Mouse (Mus musculus) T-helper 1 cell (primary cell): ENCODE data around the gene Mcoln2.

ENCODE experiments used
- in situ Hi-C: fragments of 300-600 bp; cut with MboI, MseI; formaldehyde crosslinking; loops from one replicate; pipeline ENCODE4 v1.15.1; 2025; ENCODE audit warnings: high pct_unique_total_duplicates

Mcoln2 gene

DNA sequence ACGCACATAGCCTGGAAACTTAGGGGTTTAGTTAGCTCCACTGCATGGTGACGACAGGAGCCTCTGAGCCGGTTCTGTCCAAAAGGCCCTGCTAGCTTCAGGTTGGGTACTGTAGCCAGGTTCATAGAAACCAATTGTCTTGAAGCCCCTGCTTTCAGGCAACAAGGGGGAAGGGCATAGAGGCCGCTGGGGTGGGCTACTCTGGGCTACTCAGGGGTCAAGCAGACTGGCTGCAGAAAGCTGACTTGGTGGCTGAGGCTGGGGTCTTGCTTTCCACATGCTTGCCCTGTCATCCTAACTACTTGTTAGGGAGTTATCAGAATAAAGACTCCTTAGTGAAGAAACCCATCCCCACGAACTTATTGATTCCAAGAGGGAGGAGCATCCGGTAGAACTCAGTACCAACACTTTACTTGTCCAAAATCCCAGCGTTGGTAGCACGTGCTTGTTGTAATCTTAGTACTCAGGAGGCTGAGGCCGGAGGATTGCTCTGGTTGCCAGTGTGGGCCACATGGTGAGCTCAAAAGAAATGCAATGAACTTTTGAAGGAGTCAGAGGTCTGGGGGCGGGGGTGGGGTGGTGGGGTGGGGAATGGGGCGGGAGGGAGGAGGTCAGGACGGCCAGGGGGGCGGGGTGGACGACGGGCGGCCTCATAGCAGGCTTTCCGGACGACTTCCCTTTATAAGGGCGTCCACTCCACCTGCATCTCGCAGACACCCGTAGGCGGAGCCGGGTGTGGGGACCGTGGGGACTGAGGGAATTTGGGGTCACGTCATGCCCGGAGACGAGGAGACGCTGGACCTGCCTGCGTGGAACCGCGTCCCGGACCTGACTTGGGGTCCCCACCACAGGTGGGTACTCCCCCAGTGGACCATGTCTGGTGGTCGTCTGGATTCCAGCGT is at the start of gene Mcoln2:
TSS of gene Mcoln2 (plus strand) at position 678 of the 902 bp plus-strand sequence.
- in situ Hi-C loops: loop anchor here (10.0 to 25.0 kb wide), 2 partner anchors 1737 to 1945 kb away; partner anchors contain the start of gene Lmo4

- in situ Hi-C loops: loop anchor here (10.0 kb wide), 1 partner anchor 515 kb away; no protein-coding TSS in a partner anchor
Observed at GRCm38 (mm10) chr3:146099925-146100324, 49.7 kb upstream of the Mcoln2 start.

DNA sequence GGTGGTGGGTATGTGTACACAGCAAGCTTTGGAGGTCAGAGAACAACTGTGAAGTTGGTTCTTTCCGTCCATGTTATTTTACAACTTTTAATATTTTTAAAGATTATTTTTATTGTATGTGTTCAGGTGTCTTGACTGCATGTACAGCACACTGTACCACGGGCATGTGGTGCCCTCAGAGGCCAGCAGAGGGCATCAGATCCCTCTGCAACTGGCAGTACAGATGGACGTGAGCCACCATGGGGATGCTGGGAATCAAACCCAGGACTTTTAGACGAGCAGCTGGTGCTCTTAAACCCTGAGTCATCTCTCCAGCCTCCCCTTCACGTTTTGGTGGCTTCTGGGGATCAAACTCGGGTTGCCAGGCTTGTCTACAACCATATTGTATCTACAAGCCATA is 47.6 kb upstream of the Mcoln2 start:
- in situ Hi-C loops: no loop called here

DNA sequence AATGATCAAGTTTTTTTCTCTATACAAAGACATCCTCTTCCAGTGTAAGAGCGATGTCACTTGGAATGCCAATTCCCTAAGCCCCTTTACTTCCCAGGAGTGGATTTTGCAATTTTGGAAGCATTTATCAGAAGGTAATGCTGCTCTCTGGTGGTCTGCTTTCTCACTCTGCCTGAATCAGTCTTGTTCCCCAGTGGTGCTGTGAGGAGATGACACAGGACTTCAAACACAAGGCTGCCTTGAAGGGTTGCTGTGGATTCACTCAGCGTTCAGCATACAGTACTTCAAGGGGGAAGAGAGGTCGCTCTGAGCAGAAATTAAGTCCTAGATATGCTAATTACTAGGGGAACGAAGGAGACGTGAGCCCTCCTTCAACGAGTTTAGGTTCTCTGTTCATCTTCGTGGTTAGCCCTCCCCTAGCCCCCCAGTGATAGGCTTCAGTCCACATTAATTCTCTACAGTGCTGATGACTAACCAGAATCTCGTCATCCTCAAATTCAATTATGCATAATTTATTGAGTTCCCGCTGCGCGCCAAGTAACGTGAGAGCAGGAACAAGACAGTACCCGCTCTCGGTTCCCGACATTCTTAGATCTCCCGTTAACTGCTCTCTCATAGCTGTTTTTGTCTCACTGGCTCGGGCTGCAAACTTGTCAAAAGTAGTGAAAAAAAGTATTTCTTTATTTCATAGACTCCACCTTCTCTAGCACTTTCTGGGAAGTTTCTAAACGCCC is 42.4 kb upstream of the Mcoln2 start:
- in situ Hi-C loops: no loop called here

- in situ Hi-C loops: no loop called here
Observed at GRCm38 (mm10) chr3:146107921-146108571, 41.6 kb upstream of the Mcoln2 start, which contains the start of gene Wdr63. TSS of gene Wdr63 (minus strand) at chr3:146108130.

DNA sequence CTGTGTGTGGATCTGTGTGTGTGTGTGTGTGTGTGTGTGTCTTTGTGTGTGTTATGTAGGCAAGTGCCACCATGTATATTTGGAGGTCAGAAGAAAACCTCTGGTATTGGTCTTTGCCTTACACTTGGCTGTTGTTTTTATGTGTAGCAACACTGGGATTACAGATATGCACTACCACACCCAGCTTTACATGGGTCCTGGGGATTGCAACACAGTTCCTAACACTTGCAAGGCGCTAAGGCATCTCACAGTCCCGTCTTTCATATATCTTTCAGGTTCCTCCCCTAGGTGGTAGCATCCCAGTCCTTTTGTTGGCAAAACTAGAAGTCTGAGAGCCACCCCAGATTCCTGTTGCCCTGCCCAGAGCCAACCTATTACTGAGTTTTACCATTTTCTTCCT is 40.7 kb upstream of the Mcoln2 start:
- in situ Hi-C loops: no loop called here

DNA sequence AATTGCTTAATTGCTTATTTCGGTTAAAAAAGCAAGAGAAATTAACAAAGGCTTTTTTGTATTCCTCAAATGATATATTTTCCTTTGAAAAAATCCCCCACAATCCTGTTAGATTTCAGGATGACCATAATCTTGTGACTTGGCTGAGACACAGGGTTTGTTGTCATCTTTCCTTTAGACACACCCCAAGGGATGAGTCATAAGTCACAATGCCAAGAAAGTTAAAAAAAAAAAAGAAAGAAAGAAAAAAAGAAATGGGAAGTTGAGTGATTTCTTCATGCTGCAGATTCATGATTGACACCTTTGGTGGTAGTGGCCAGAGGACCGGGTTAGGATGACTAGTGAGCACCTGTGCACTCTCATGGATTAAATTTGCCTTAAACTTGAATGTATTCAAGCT is 39.3 kb upstream of the Mcoln2 start:
- in situ Hi-C loops: no loop called here

- in situ Hi-C loops: no loop called here
Observed at GRCm38 (mm10) chr3:146110916-146111315, 38.7 kb upstream of the Mcoln2 start.

DNA sequence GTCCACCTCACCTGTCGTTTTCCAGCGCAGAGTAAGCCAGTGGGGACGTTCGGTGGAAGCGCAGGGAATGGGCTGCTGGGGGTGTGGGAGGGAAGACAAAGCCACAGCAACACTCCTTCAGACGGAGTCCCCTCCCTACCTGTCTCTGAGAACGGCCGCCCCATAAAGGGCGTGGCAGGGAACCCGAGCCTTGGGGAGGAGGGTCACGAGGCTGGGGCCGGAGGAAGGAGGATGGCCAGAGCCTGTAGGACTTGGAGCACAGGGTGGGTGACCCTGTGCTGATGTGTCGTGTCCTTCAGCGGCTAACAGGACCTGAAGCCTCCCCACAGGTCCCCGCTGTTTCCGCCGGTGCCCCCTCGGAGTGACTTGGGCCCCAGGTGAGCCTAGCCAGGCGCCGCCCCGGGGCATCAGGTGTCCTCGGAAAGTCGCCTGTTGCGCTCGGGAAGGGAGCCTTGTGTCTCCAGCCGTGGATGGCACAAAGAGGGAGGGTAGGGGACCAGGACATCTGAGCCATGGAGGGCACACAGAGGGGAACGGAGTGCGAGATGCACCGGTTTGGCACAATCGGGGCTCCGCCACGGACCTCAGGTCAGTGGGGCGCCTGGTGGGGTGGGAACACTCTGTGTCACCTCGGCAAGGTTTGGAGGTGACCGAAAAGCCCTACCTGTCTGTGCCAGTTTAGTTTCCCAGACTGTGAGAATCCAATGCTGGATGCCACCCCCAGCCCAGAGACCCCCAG is 32.2 kb upstream of the Mcoln2 start, which contains the start of gene Mcoln3:
TSS of gene Mcoln3 (plus strand) at position 193 of the 739 bp plus-strand sequence.
- in situ Hi-C loops: no loop called here

GRCm38 (mm10) chr3:146117997-146118457 is 31.6 kb upstream of the Mcoln2 start:
- in situ Hi-C loops: no loop called here

DNA sequence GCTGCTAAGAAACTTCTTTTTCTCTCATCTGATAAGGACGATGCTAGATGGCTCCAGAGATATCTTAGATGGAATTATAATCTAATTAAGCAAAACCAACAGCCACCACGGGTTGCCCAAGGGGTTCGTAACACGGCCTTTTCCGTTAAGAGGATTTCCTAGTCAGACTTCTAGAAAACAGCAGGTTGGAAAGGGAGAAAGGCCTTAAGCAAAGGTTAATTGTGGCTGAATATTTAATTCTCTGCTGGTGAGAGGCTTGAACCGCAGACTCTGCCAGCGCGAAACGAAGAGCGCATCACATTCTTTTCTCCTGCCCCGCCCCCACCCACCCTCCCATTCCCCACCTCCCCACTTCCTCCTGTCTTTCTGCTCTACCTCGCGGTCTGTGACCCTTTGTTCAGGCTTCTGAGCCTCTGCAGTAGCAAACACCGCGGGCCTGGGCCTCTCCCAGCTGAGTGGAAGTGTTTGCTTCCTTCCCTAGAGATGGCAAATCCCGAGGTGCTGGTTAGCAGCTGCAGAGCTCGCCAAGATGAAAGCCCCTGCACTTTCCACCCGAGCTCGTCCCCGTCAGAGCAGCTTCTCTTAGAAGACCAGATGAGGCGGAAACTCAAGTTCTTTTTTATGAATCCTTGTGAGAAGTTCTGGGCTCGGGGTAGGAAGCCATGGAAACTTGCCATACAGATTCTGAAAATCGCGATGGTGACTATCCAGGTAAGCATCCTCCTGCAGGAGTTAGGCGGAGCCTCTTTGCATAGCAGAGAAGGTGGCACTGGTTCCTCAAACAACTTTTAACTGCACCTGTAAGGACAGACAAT is 28.1 kb upstream of the Mcoln2 start:
- in situ Hi-C loops: no loop called here

GRCm38 (mm10) chr3:146122125-146122420 is 27.6 kb upstream of the Mcoln2 start:
- in situ Hi-C loops: no loop called here

- in situ Hi-C loops: no loop called here
Observed at GRCm38 (mm10) chr3:146122807-146123463, 26.7 kb upstream of the Mcoln2 start.

GRCm38 (mm10) chr3:146123464-146123825 is 26.2 kb upstream of the Mcoln2 start:
- in situ Hi-C loops: no loop called here

DNA sequence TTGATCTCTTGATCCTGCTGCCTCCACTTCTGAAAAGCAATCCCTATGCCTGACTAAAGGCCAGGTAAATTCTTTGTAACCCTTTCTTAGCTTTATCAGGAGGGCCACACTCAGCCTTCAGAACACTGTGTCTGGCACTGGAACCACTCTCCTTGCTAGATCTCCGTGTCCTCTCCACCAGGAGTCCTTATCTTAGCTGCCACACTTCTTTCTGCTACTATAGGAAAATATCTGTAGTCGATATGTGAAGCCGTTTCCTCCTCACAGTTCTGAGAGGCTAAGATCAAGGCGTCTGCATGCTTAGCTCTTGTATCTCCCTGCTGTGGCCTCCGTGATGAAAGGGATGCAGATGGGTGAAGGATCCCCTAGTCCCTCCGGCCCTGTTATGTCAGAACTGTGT is 22.4 kb upstream of the Mcoln2 start:
- in situ Hi-C loops: no loop called here

DNA sequence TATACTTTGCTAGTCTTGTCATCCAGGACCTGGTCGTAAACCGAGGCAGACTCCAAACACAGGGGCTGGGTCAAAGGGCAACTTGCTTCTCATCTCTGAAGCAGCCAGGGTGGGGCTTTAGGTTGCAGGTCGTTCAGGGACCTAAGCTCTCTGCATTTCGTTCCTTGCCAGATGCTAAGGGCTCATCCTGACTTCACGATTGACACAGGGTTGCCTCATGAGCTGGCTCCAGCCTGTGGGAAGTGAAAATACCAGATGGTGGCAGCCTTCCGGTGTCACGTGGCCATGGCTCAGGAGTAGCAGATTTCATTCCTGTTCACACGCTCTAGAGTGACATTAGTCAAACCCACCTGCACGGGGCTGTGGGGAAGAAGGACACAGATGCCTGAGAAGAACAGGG is 14.8 kb upstream of the Mcoln2 start:
- in situ Hi-C loops: no loop called here

- in situ Hi-C loops: no loop called here
Observed at GRCm38 (mm10) chr3:146135417-146135816, 14.2 kb upstream of the Mcoln2 start.

- in situ Hi-C loops: no loop called here
Observed at GRCm38 (mm10) chr3:146136422-146136821, 13.2 kb upstream of the Mcoln2 start.

DNA sequence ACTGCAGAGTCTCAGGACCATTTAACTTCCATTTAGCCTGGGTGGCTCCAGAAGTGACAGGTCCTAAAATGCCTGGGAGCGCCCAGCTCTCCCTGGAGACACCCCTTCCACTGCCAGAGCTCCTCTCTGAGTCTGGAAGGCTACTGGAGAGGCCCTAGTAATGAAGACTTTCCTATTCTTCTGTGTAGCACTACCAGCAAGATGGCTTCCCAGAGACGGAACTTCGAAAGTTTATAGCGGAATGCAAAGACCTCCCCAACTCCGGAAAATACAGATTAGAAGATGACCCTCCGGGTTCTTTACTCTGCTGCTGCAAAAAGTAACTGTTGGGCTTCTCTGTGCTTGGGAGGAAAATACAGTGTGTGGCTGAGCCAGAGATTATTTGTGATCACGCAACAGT is 9.4 kb upstream of the Mcoln2 start:
- in situ Hi-C loops: loop anchor here (10.0 kb wide), 1 partner anchor 1935 kb away; the partner anchor contains the start of gene Lmo4

- in situ Hi-C loops: loop anchor here (10.0 kb wide), 1 partner anchor 1938 kb away; the partner anchor contains the start of gene Lmo4
Observed at GRCm38 (mm10) chr3:146142523-146142922, 7.1 kb upstream of the Mcoln2 start.
